Mouse (Mus musculus) kidney, adult 2 months (tissue): ENCODE measurements at regions not wholly inside any gene's neighbourhood (a gene's known extent, or its start where the extent isn't known, plus 50 kb on each side); places are given as distances from the start of the nearest gene placed in this dataset.

Experiments
- CTCF ChIP-seq: fragments of 200-500 bp; conservative IDR thresholded peaks from 2 replicates; pipeline ENCODE4 v1.5.1; 2011; ENCODE audit warnings: low read depth, mild to moderate bottlenecking, control low read depth, low read length, moderate library complexity, mixed read lengths; ENCODE audit not compliant: insufficient read depth, insufficient read length
- POLR2A ChIP-seq: fragments of 200-500 bp; IDR thresholded peaks from one replicate; pipeline ENCODE4 v1.6.1; 2011; ENCODE audit warnings: low read depth, low read length, control low read depth

DNA sequence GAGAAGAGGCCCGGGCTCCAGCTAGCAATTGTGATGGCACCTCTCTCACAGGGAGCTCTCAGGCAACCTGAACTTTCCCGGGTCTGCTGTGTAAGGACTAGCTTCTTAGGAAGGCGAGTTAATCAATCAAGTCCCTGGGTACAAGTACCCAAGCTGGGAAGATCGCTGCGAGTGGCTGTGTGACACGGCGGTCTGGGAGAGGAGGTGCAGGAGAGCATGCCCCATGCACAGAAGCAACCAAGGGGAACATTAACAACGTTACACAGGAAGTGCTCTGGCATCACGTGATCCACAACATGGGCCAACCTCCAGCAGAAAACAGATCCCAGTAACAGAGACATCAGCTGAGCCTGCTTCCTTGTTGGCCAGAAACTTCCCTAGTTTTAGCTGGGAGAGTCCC lies 311.4 kb upstream of the Rtl1 start:
- no peak for TF ChIP-seq CTCF
- no peak for TF ChIP-seq POLR2A
